Mouse (Mus musculus) lung, postnatal 4 days (tissue): ENCODE measurements around the gene Pcyt1a.
A peak's percentile ranks its signal among the peaks of the same experiment; 100 is the strongest.
"Not testable (repeated sequence)": the region's sequence is repeated elsewhere in the genome, so short reads cannot be mapped to it uniquely, and the experiment has no call there.

ENCODE experiments used
- DNase-seq, 2 experiments: peaks; one replicate each; pipeline ENCODE4 v3.0.0; 2021

Pcyt1a gene

GRCm38 (mm10) chr16:32434691-32435090 lies 4.0 kb downstream of the Pcyt1a start:
- DNase-seq = no peak

GRCm38 (mm10) chr16:32436657-32437056 lies 5.9 kb downstream of the Pcyt1a start:
- no peak for DNase-seq

- no peak for DNase-seq
Measured at GRCm38 (mm10) chr16:32437266-32437665, 6.5 kb downstream of the Pcyt1a start.

GRCm38 (mm10) chr16:32441432-32441831 lies 10.7 kb downstream of the Pcyt1a start:
- no peak for DNase-seq

GRCm38 (mm10) chr16:32444615-32445014 lies 13.9 kb downstream of the Pcyt1a start:
- not testable (repeated sequence) for DNase-seq

- DNase-seq = no peak
Measured at GRCm38 (mm10) chr16:32445558-32445957, 14.8 kb downstream of the Pcyt1a start.

GRCm38 (mm10) chr16:32446563-32447138 lies 15.9 kb downstream of the Pcyt1a start:
- DNase-seq = no peak

- DNase-seq = no peak
Measured at GRCm38 (mm10) chr16:32449665-32450064, 18.9 kb downstream of the Pcyt1a start.

GRCm38 (mm10) chr16:32450133-32450532 lies 19.4 kb downstream of the Pcyt1a start:
- no peak for DNase-seq

GRCm38 (mm10) chr16:32453102-32453501 lies 22.4 kb downstream of the Pcyt1a start:
- DNase-seq = no peak

GRCm38 (mm10) chr16:32454646-32455045 lies 23.9 kb downstream of the Pcyt1a start:
- no peak for DNase-seq

GRCm38 (mm10) chr16:32456086-32456485 lies 25.4 kb downstream of the Pcyt1a start:
- no peak for DNase-seq

GRCm38 (mm10) chr16:32456761-32457160 lies 26.0 kb downstream of the Pcyt1a start:
- DNase-seq = no peak

GRCm38 (mm10) chr16:32457589-32458386 lies 27.1 kb downstream of the Pcyt1a start:
- peak; percentile 44 to 72 for DNase-seq

GRCm38 (mm10) chr16:32460518-32460917 lies 29.8 kb downstream of the Pcyt1a start:
- DNase-seq = peak in 1 of 2 experiments; percentile 14

GRCm38 (mm10) chr16:32461713-32462112 lies 31.0 kb downstream of the Pcyt1a start:
- no peak for DNase-seq

GRCm38 (mm10) chr16:32462950-32463349 lies 32.2 kb downstream of the Pcyt1a start:
- DNase-seq = no peak

- no peak for DNase-seq
Measured at GRCm38 (mm10) chr16:32463426-32463825, 32.7 kb downstream of the Pcyt1a start.

GRCm38 (mm10) chr16:32464908-32465307 lies 34.2 kb downstream of the Pcyt1a start:
- DNase-seq = no peak

- DNase-seq = no peak
Measured at GRCm38 (mm10) chr16:32468488-32468887, 37.8 kb downstream of the Pcyt1a start.

GRCm38 (mm10) chr16:32469404-32470105 lies 38.8 kb downstream of the Pcyt1a start:
- DNase-seq = no peak

- DNase-seq = no peak
Measured at GRCm38 (mm10) chr16:32472276-32473015, 41.7 kb downstream of the Pcyt1a start.

- DNase-seq = no peak
Measured at GRCm38 (mm10) chr16:32477315-32477714, 46.6 kb downstream of the Pcyt1a start.
